Mouse (Mus musculus) midbrain, postnatal 0 days (tissue): ENCODE data around the gene Tas2r144. TPM values are rescaled to one million over a fixed set of nuclear protein-coding genes. Genes with fewer than 3 reads are reported as not detected.

Experiments
- ATAC-seq: fragments of 200-750 bp; cut with Nextera tagmentation; 2 replicates; pipeline ENCODE4 v1.8.0; 2017; ENCODE audit warnings: moderate number of reproducible peaks, mild to moderate bottlenecking, moderate TSS enrichment, moderate library complexity; ENCODE audit not compliant: low FRiP score
- DNase-seq: peaks from one replicate; pipeline ENCODE4 v3.0.0-alpha.2; 2015; ENCODE audit warnings: low spot score
- H3K27ac ChIP-seq: fragments of 300-500 bp; sonication (generic); 2 replicates; pipeline ENCODE4 v1.5.1; 2014; ENCODE audit warnings: low read depth, mild to moderate bottlenecking, low read length, mixed read lengths
- H3K27me3 ChIP-seq: fragments of 300-500 bp; sonication (generic); 2 replicates; pipeline ENCODE4 v1.6.1; 2014; ENCODE audit warnings: low read length, control low read depth, mixed read lengths; ENCODE audit not compliant: insufficient read depth
- H3K36me3 ChIP-seq: fragments of 300-500 bp; sonication (generic); 2 replicates; pipeline ENCODE4 v1.6.1; 2014; ENCODE audit warnings: low read length, control low read depth, mixed read lengths; ENCODE audit not compliant: insufficient read depth
- H3K4me1 ChIP-seq: fragments of 300-500 bp; sonication (generic); 2 replicates; pipeline ENCODE4 v1.6.1; 2014; ENCODE audit warnings: mild to moderate bottlenecking, control low read depth, antibody characterized with exemption, low read length, mixed read lengths; ENCODE audit not compliant: insufficient read depth
- H3K4me2 ChIP-seq: fragments of 300-500 bp; sonication (generic); 2 replicates; pipeline ENCODE4 v1.6.1; 2014; ENCODE audit warnings: low read depth, mild to moderate bottlenecking, low read length, mixed read lengths; ENCODE audit not compliant: poor library complexity, severe bottlenecking
- H3K4me3 ChIP-seq: fragments of 300-500 bp; sonication (generic); 2 replicates; pipeline ENCODE4 v1.5.1; 2014; ENCODE audit warnings: low read depth, mild to moderate bottlenecking, low read length, moderate library complexity
- H3K9ac ChIP-seq: fragments of 300-500 bp; sonication (generic); replicated peaks from 2 replicates; pipeline ENCODE4 v1.6.1; 2014; ENCODE audit warnings: mild to moderate bottlenecking, low read length, moderate library complexity, mixed read lengths; ENCODE audit not compliant: poor library complexity, severe bottlenecking
- H3K9me3 ChIP-seq: fragments of 300-500 bp; sonication (generic); 2 replicates; pipeline ENCODE4 v1.6.1; 2016; ENCODE audit warnings: low read length, control low read depth
- CTCF ChIP-seq: IDR thresholded peaks from 2 replicates; pipeline ENCODE4 v1.5.1; 2016; ENCODE audit warnings: antibody characterized with exemption, mild to moderate bottlenecking
- WGBS: fragments of 180-500 bp; shearing (Covaris S2); extraction: QIAGEN DNeasy Blood & Tissue Kit; methylation state at CpG from one replicate; pipeline ENCODE4 v1.1.7; 2014; 5-methylcytosine and 5-hydroxymethylcytosine counted together
- polyA plus RNA-seq: library from polyadenylated mRNA; unstranded; fragments of >200 nt; fragmentation: Nextera tagmentation; extraction: Ambion mirVana; gene quantifications from 2 replicates; pipeline ENCODE4 v1.2.1, GENCODE M21; 2015
- total RNA-seq: library from RNA; depleted of rRNA; stranded (reverse); fragments of >200 nt; gene quantifications from 2 replicates; pipeline ENCODE4 v1.2.3, GENCODE M21; 2014

Tas2r144 gene
- total and polyA plus RNA-seq, 2 experiments from 2014 or later: not detected

- Histone ChIP-seq H3K4me2 (no peak overlapping the region), H3K36me3 (no peaks in the 10 kb centered on the region), H3K27ac (no peak overlapping the region), H3K9ac (no peak overlapping the region), H3K4me3 (no peak overlapping the region), H3K27me3 (no peaks in the 10 kb centered on the region), H3K9me3 (no peaks in the 10 kb centered on the region), H3K4me1 (no peaks in the 10 kb centered on the region)
- DNase-seq (no peak), ATAC-seq (no peak)
- 82% methylated on average over 4 of the region's 4 CpGs for WGBS
- TF ChIP-seq CTCF: no peak
Observed at GRCm38 (mm10) chr6:42225046-42225445, 9.9 kb downstream of the Tas2r144 start.

- no peaks in the 10 kb centered on the region for H3K36me3 ChIP-seq
- no peaks in the 10 kb centered on the region for H3K9me3 ChIP-seq
- DNase-seq (peak; percentile 78), ATAC-seq (no peak)
- H3K27ac ChIP-seq: no peak overlapping the region
- H3K4me3 ChIP-seq: no peak overlapping the region
- no peaks in the 10 kb centered on the region for H3K27me3 ChIP-seq
- peak; percentile 87 for TF ChIP-seq CTCF
- WGBS: 33% methylated on average over 17 of the region's 17 CpGs
- H3K9ac ChIP-seq: no peak overlapping the region
- H3K4me2 ChIP-seq: no peak overlapping the region
- H3K4me1 ChIP-seq: no peaks in the 10 kb centered on the region
Observed at GRCm38 (mm10) chr6:42227240-42228101, 12.3 kb downstream of the Tas2r144 start.

DNA sequence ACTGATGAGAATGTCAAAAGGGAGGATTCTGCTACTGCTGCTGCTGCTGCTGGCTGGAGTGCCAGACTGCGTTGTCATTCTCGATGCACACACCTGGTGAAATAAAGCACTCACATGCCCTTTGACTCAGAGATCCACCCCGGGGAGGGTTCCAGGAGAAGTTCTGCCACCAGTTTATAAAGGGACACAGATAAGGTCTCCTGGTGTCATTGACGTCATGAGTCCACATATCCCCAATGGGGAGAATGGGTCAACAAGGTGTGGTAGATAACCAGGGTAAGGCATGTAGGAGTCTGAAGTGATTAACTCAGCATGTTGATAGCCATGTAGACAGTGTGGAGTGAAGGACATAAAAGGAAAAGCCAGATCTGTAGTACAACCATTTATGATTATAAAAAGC, 14.5 kb downstream of the Tas2r144 start:
- H3K36me3 ChIP-seq: no peaks in the 10 kb centered on the region
- H3K27ac ChIP-seq: no peak overlapping the region
- no peaks in the 10 kb centered on the region for H3K9me3 ChIP-seq
- H3K27me3 ChIP-seq: no peaks in the 10 kb centered on the region
- H3K4me2 ChIP-seq: no peak overlapping the region
- ATAC-seq (no peak), DNase-seq (no peak)
- no peak for TF ChIP-seq CTCF
- no peak overlapping the region for H3K4me3 ChIP-seq
- no peak overlapping the region for H3K9ac ChIP-seq
- H3K4me1 ChIP-seq: no peaks in the 10 kb centered on the region
- 82% methylated on average over 4 of the region's 4 CpGs for WGBS

GRCm38 (mm10) chr6:42231191-42231590, 16.1 kb downstream of the Tas2r144 start:
- Histone ChIP-seq H3K27me3 (no peaks in the 10 kb centered on the region), H3K36me3 (no peaks in the 10 kb centered on the region), H3K9me3 (no peaks in the 10 kb centered on the region), H3K4me3 (no peak overlapping the region), H3K4me2 (no peak overlapping the region), H3K27ac (no peak overlapping the region), H3K9ac (no peak overlapping the region), H3K4me1 (no peaks in the 10 kb centered on the region)
- TF ChIP-seq CTCF: no peak
- no peak for ATAC-seq
- 83% methylated on average over 3 of the region's 3 CpGs for WGBS
- DNase-seq: no peak

DNA sequence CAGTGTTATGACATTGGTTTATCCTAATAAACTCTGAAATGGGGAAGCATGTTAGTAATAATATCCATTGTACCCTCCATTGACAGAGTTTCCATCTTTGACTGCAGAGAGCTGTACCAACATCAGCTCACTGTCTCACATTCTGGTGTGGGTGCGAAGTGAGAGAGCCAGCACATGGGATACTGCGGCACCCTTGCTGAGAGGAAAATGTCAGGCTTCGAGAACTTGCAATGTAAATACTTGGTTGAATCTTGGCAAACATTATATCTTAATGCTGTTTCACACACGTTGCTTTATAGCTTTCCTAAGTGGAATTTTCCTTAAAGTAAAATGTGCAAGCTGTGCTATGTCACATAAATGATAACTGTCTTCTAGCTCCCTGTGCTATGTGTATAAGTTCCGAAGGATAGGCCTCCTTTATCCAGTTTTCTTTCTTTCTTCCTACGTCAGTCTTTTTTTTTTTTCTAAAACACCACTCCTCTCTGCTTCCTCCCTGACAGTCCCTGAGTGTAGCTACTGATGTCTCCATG, 22.2 kb downstream of the Tas2r144 start:
- WGBS: 74% methylated on average over 6 of the region's 6 CpGs
- TF ChIP-seq CTCF: no peak
- DNase-seq: no peak
- Histone ChIP-seq H3K4me1 (no peaks in the 10 kb centered on the region), H3K9me3 (no peaks in the 10 kb centered on the region), H3K27me3 (no peaks in the 10 kb centered on the region), H3K9ac (no peak overlapping the region), H3K4me2 (no peak overlapping the region), H3K27ac (no peak overlapping the region), H3K36me3 (no peaks in the 10 kb centered on the region), H3K4me3 (no peak overlapping the region)
- ATAC-seq: no peak

DNA sequence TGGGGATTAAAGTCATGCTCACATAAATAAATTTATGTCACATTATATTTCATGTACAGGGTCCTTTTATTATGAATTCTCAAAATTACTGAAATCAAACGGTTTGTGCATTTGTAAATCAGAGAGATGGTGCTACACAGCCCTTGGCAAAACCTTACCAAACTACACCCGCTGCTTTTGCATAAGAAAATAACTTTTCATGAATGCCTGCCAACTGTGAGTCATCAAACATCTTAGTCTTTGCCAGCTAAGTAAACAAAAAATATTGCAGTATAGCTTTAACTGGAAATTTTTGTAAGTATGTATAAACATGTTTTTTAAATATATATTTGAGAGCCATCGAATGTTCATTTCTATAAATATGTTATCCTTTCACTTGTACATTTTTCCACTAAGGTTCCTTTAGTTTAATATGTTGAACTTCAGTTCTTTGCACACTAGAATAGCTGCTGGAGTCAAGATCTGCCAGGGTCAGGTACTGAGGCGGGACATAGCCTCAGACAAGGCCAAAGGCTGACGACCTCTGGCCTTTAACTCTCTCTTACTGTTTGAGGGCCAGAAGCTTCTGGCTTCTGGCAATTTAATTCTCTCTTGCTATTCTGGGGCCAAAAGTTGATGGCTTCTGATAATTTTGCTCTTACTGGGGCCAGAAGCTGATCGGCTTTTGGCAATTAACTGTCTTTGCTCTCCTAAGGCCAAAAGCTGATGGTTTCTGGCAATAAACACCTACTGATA, 26.4 kb downstream of the Tas2r144 start:
- H3K27me3 ChIP-seq: no peaks in the 10 kb centered on the region
- no peak overlapping the region for H3K27ac ChIP-seq
- no peak overlapping the region for H3K9ac ChIP-seq
- no peak for DNase-seq
- no peaks in the 10 kb centered on the region for H3K36me3 ChIP-seq
- no peak for ATAC-seq
- H3K9me3 ChIP-seq: no peaks in the 10 kb centered on the region
- WGBS: 82% methylated on average over 6 of the region's 6 CpGs
- H3K4me2 ChIP-seq: no peak overlapping the region
- H3K4me3 ChIP-seq: no peak overlapping the region
- no peaks in the 10 kb centered on the region for H3K4me1 ChIP-seq
- no peak for TF ChIP-seq CTCF
